Mouse (Mus musculus) adrenal gland, postnatal 14 days (tissue): ENCODE measurements around the gene Ptprm. TPM values are rescaled to one million over a fixed set of nuclear protein-coding genes. Genes with fewer than 3 reads are reported as not detected.

ENCODE experiments used
- DNase-seq: peaks from one replicate; pipeline ENCODE4 v3.0.0; 2021; ENCODE audit warnings: mixed read lengths
- long read RNA-seq, 2 experiments: library from polyadenylated mRNA; stranded (forward); transcript quantifications; one replicate each; pipeline ENCODE4 v2.0.0; 2021
- total RNA-seq: library from RNA; stranded (reverse); gene quantifications from 2 replicates; pipeline ENCODE4 v1.2.3, GENCODE M21; 2021

Ptprm gene
- 43.8 and 46.5 TPM in 2 replicates for total RNA-seq
- long read RNA-seq, experiment 1, full-length matches to known transcripts, result 5 of 11 reads
- long read RNA-seq, experiment 1, partial matches to known transcripts, result 1 of 11 reads
- long read RNA-seq, experiment 1, other reads (novel, unspliced or antisense), result 5 of 11 reads
- long read RNA-seq, experiment 2, full-length matches to known transcripts, result 6 of 15 reads
- long read RNA-seq, experiment 2, partial matches to known transcripts, result 5 of 15 reads
- long read RNA-seq, experiment 2, other reads (novel, unspliced or antisense), result 4 of 15 reads

GRCm38 (mm10) chr17:67354451-67355011, at the start of gene Ptprm:
Ptprm (minus strand) TSS chr17:67354457.
- DNase-seq, result peak; percentile 93

- DNase-seq, result no peak
These were observed 41.9 kb upstream of the Ptprm start for GRCm38 (mm10) chr17:67396205-67396604.

GRCm38 (mm10) chr17:67390851-67391250, 36.6 kb upstream of the Ptprm start:
- DNase-seq, result peak; percentile 24

GRCm38 (mm10) chr17:67388171-67388570, 33.9 kb upstream of the Ptprm start:
- no peak for DNase-seq

GRCm38 (mm10) chr17:67385286-67385685, 31.0 kb upstream of the Ptprm start:
- DNase-seq, result no peak

- no peak for DNase-seq
These were observed 29.4 kb upstream of the Ptprm start for GRCm38 (mm10) chr17:67383635-67384034.

GRCm38 (mm10) chr17:67381618-67382017, 27.4 kb upstream of the Ptprm start:
- DNase-seq, result no peak

- DNase-seq, result no peak
These were observed 13.6 kb upstream of the Ptprm start for GRCm38 (mm10) chr17:67367866-67368265.

- no peak for DNase-seq
These were observed 10.2 kb upstream of the Ptprm start for GRCm38 (mm10) chr17:67364491-67364890.

- no peak for DNase-seq
These were observed 9.3 kb upstream of the Ptprm start for GRCm38 (mm10) chr17:67363377-67364070.

- DNase-seq, result no peak
These were observed 7.9 kb upstream of the Ptprm start for GRCm38 (mm10) chr17:67362131-67362530.

- DNase-seq, result no peak
These were observed 6.3 kb upstream of the Ptprm start for GRCm38 (mm10) chr17:67360606-67361005.

- DNase-seq, result no peak
These were observed 5.3 kb upstream of the Ptprm start for GRCm38 (mm10) chr17:67359578-67359977.

GRCm38 (mm10) chr17:67358541-67358940, 4.3 kb upstream of the Ptprm start:
- no peak for DNase-seq

GRCm38 (mm10) chr17:67357191-67357590, 2.9 kb upstream of the Ptprm start:
- DNase-seq, result no peak

GRCm38 (mm10) chr17:67355251-67355650, 994 bp upstream of the Ptprm start:
- DNase-seq, result no peak

- no peak for DNase-seq
These were observed 334 bp downstream of the Ptprm start for GRCm38 (mm10) chr17:67353796-67354450.

- peak; percentile 74 for DNase-seq
These were observed 1.1 kb downstream of the Ptprm start for GRCm38 (mm10) chr17:67352956-67353795.

GRCm38 (mm10) chr17:67351423-67351822, 2.8 kb downstream of the Ptprm start:
- DNase-seq, result peak; percentile 29

- peak; percentile 9 for DNase-seq
These were observed 3.7 kb downstream of the Ptprm start for GRCm38 (mm10) chr17:67350536-67350935.

- DNase-seq, result no peak
These were observed 4.7 kb downstream of the Ptprm start for GRCm38 (mm10) chr17:67349594-67349993.

GRCm38 (mm10) chr17:67346921-67347320, 7.3 kb downstream of the Ptprm start:
- DNase-seq, result peak; percentile 40
